Mouse (Mus musculus) megakaryocyte-erythroid progenitor cell, adult 5-6 weeks (primary cell): ENCODE measurements around the gene Tfrc. TPM values are rescaled to one million over a fixed set of nuclear protein-coding genes. Genes with fewer than 3 reads are reported as not detected.
A peak's percentile ranks its signal among the peaks of the same experiment; 100 is the strongest.

Source experiments
- ATAC-seq: replicated peaks from 2 replicates; pipeline ENCODE4 v1.8.0; 2016; ENCODE audit warnings: mild to moderate bottlenecking, inconsistent platforms; ENCODE audit not compliant: severe bottlenecking, poor library complexity, low FRiP score, low TSS enrichment
- total RNA-seq, 2 experiments: library from RNA; stranded (forward) in 1 of 2; stranded (reverse) in 1 of 2; fragments of 200-1000, 215-1000 nt in 1 of 2; fragments of >200 nt in 1 of 2; fragmentation: Nextera tagmentation in 1 of 2; gene quantifications; 2 replicates each; pipeline ENCODE4 v1.2.3; 2014 to 2017

Gene Tfrc
- total RNA-seq, 2 experiments from 2014 or later = 327 to 333 TPM

GRCm38 (mm10) chr16:32644069-32644800 lies 35.5 kb downstream of the Tfrc start:
- ATAC-seq = 0 out of 2 replicates have a peak, but pooled peaks have one; percentile 8

GRCm38 (mm10) chr16:32644801-32645170 lies 36.1 kb downstream of the Tfrc start:
- 0 out of 2 replicates have a peak, but pooled peaks have one; percentile 3 for ATAC-seq

- peak; percentile 94 for ATAC-seq
Measured at GRCm38 (mm10) chr16:32645361-32645914, 36.7 kb downstream of the Tfrc start.

GRCm38 (mm10) chr16:32646014-32646413 lies 37.3 kb downstream of the Tfrc start:
- no peak for ATAC-seq

GRCm38 (mm10) chr16:32647712-32648111 lies 39.0 kb downstream of the Tfrc start:
- ATAC-seq = no peak

- no peak for ATAC-seq
Measured at GRCm38 (mm10) chr16:32650461-32650860, 41.7 kb downstream of the Tfrc start.

- ATAC-seq = peak; percentile 44; the same call in 1 of the 2 replicates
Measured at GRCm38 (mm10) chr16:32650974-32651618, 42.4 kb downstream of the Tfrc start.

- ATAC-seq = no peak
Measured at GRCm38 (mm10) chr16:32654071-32654733, 45.5 kb downstream of the Tfrc start.

GRCm38 (mm10) chr16:32655534-32655933 lies 46.8 kb downstream of the Tfrc start:
- no peak for ATAC-seq

GRCm38 (mm10) chr16:32656321-32656720 lies 47.6 kb downstream of the Tfrc start:
- ATAC-seq = no peak

- ATAC-seq = no peak
Measured at GRCm38 (mm10) chr16:32656794-32657193, 48.1 kb downstream of the Tfrc start.

GRCm38 (mm10) chr16:32657498-32658250 lies 49.0 kb downstream of the Tfrc start:
- ATAC-seq = no peak

GRCm38 (mm10) chr16:32658743-32659171 lies 50.0 kb downstream of the Tfrc start:
- peak; percentile 50; the same call in 1 of the 2 replicates for ATAC-seq

GRCm38 (mm10) chr16:32659385-32659784 lies 50.7 kb downstream of the Tfrc start:
- no peak for ATAC-seq

- ATAC-seq = no peak
Measured at GRCm38 (mm10) chr16:32660095-32660494, 51.4 kb downstream of the Tfrc start.

- no peak for ATAC-seq
Measured at GRCm38 (mm10) chr16:32660557-32661321, 52.0 kb downstream of the Tfrc start.

GRCm38 (mm10) chr16:32661493-32661921 lies 52.8 kb downstream of the Tfrc start:
- no peak for ATAC-seq

- ATAC-seq = no peak
Measured at GRCm38 (mm10) chr16:32662372-32662771, 53.7 kb downstream of the Tfrc start.
